Mouse (Mus musculus) kidney, embryonic 16.5 days (tissue): ENCODE data around the gene Olfr1393. TPM values are rescaled to one million over a fixed set of nuclear protein-coding genes. Genes with fewer than 3 reads are reported as not detected.

ENCODE experiments used
- ATAC-seq: fragments of 200-750 bp; cut with Nextera tagmentation; 2 replicates; pipeline ENCODE4 v1.8.0; 2017; ENCODE audit warnings: moderate TSS enrichment; ENCODE audit not compliant: low FRiP score, low TSS enrichment
- H3K27ac ChIP-seq: fragments of 300-500 bp; sonication (generic); 2 replicates; pipeline ENCODE4 v1.5.1; 2014; ENCODE audit warnings: low read length
- H3K27me3 ChIP-seq: fragments of 300-500 bp; sonication (generic); 2 replicates; pipeline ENCODE4 v1.6.1; 2014; ENCODE audit warnings: low read length, control low read depth, mixed read lengths; ENCODE audit not compliant: insufficient read depth
- H3K36me3 ChIP-seq: fragments of 300-500 bp; sonication (generic); 2 replicates; pipeline ENCODE4 v1.6.1; 2014; ENCODE audit warnings: low read length, control low read depth, mixed read lengths; ENCODE audit not compliant: insufficient read depth
- H3K4me1 ChIP-seq: fragments of 300-500 bp; sonication (generic); 2 replicates; pipeline ENCODE4 v1.6.1; 2014; ENCODE audit warnings: low read length, control low read depth, mixed read lengths; ENCODE audit not compliant: insufficient read depth
- H3K4me2 ChIP-seq: fragments of 300-500 bp; sonication (generic); replicated peaks from 2 replicates; pipeline ENCODE4 v1.6.1; 2014; ENCODE audit warnings: low read depth, low read length
- H3K4me3 ChIP-seq: fragments of 300-500 bp; sonication (generic); 2 replicates; pipeline ENCODE4 v1.5.1; 2014; ENCODE audit warnings: mild to moderate bottlenecking, low read length
- H3K9ac ChIP-seq: fragments of 300-500 bp; sonication (generic); replicated peaks from 2 replicates; pipeline ENCODE4 v1.6.1; 2014; ENCODE audit warnings: low read length
- H3K9me3 ChIP-seq: fragments of 300-500 bp; sonication (generic); 2 replicates; pipeline ENCODE4 v1.6.1; 2016; ENCODE audit warnings: low read length, control low read depth
- whole genome bisulfite sequencing: fragments of 180-500 bp; shearing (Covaris S2); extraction: QIAGEN DNeasy Blood & Tissue Kit; methylation state at CpG from one replicate; pipeline ENCODE4 v1.1.7; 2014; 5-methylcytosine and 5-hydroxymethylcytosine counted together
- polyA plus RNA-seq: library from polyadenylated mRNA; unstranded; fragments of >200 nt; fragmentation: Nextera tagmentation; extraction: Ambion mirVana; gene quantifications from 2 replicates; pipeline ENCODE4 v1.2.1, GENCODE M21; 2015

Olfr1393 gene
- polyA plus RNA-seq, 1 experiment from 2014 or later: not detected

DNA sequence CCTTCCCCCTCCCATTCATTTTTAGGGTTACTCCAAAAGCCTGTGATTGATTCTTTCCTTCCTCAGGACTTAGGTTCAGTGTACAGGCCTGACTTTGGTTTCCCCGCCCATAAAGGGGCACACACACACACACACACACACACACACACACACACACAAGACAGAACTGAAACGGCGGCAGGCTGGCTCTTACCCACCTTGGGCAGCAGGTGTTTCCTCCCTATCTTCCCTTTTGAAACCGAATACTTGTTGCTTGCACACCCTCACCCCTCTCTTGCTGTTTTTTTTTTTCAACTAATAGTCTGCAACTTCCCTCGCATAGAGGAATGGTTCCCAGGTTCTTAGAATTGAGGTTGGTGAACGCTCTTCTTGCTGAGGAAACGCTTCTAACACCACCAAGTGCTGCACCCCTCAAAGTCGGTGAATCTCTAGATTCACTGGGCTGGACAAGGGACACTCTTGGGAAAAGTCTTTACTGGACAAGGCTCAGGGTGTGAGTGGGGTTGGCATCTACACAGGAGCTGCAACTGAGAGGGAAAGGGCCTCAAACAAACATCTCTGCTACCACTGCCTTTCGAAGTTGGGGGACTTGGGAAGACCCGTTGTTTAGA, 28.2 kb upstream of the Olfr1393 start:
- ATAC-seq: no peak
- Histone ChIP-seq H3K4me3 (peak overlapping the region; percentile 78), H3K4me2 (peak overlapping the region; percentile 80), H3K27me3 (no peaks in the 10 kb centered on the region), H3K9ac (peak overlapping the region; percentile 96), H3K27ac (peak overlapping the region; percentile 97), H3K9me3 (no peaks in the 10 kb centered on the region), H3K36me3 (peaks cover 12% of the 10 kb centered on the region; the same call in 1 of the 2 replicates), H3K4me1 (peaks cover 55% of the 10 kb centered on the region)
- WGBS: 20% methylated on average over 10 of the region's 10 CpGs

DNA sequence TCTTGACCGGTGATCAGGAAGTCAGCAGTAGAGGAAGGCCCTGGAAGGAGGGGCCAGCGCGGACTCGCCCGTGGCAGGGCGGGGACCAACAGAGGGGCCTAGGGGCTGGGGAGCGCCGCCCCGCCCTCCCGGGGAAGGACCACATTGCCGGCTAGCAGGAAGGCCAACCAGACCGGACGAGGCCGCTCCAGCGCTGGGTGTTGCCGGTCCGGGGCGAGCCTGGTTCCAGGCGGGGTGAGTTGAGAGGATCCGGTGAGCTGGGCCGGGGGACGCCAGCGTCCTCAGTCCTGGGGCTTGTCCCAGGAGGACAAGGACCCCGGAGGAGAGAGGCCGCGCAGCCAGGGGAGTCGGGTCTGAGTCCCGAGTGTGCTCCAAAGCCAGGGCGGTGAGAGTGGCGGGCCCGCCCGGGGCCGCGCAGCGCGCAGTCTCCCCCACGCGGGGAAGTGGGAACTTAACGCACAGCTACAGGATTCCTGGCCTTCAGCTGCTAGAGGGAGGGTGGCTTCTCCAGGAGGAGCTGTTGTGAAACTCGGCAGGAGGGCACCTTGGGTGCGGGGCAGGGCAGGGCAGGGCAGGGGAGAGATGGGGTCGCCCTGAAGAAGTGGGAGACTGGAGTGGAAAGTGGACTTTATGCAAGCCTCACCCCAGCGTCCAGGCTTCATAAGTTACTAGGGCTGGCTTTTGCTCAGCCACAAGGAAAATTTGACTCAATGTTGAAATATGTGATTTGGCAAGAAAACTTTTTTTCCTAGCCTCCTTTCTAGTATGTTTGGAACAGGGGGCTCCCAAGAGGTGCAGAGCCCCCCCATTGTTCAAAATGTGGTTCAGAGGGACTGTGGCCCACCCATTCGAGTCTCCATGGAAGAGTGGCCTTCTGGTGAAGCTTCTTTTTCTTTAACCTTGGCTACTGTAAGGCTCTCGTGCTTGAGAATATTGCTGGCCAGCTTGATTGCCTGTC, 27.4 kb upstream of the Olfr1393 start:
- Histone ChIP-seq H3K9ac (peak overlapping the region; percentile 96), H3K27me3 (no peaks in the 10 kb centered on the region), H3K36me3 (peaks cover 14% of the 10 kb centered on the region; the same call in 1 of the 2 replicates), H3K9me3 (no peaks in the 10 kb centered on the region), H3K4me3 (peak overlapping the region; percentile 78), H3K4me2 (peak overlapping the region; percentile 80), H3K4me1 (peaks cover 47% of the 10 kb centered on the region), H3K27ac (peak overlapping the region; percentile 97)
- WGBS: 1% methylated on average over 45 of the region's 45 CpGs
- ATAC-seq: peak; percentile 98

DNA sequence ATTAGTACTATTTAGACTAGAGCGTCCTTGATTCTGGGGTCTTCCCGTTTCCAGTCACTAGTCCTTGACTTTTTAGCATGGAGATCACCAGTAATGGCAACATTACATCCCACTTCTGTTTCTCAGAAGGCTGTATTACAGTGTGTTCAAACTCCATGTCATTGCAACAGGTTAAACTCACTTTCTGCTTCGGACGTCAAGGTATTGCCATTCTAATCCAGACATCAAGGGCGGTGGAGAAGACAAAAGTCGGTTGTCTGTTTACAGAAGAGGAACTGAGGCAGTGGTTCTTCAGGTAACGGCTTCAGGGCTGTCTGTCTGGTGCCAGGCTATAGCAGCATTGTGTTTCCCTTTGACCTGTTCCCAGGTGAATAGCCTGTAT, 26.7 kb upstream of the Olfr1393 start:
- Histone ChIP-seq H3K4me3 (peak overlapping the region; percentile 78), H3K9ac (peak overlapping the region; percentile 96), H3K27ac (no peak overlapping the region), H3K4me2 (peak overlapping the region; percentile 80), H3K27me3 (no peaks in the 10 kb centered on the region), H3K4me1 (peaks cover 47% of the 10 kb centered on the region), H3K9me3 (no peaks in the 10 kb centered on the region), H3K36me3 (peaks cover 17% of the 10 kb centered on the region)
- WGBS: 54% methylated on average over 7 of the region's 7 CpGs
- no peak for ATAC-seq

GRCm38 (mm10) chr11:49252048-49252447, 26.1 kb upstream of the Olfr1393 start:
- Histone ChIP-seq H3K27ac (no peak overlapping the region), H3K27me3 (no peaks in the 10 kb centered on the region), H3K4me1 (peaks cover 43% of the 10 kb centered on the region), H3K4me3 (peak overlapping the region; percentile 78), H3K36me3 (peaks cover 23% of the 10 kb centered on the region), H3K9me3 (no peaks in the 10 kb centered on the region), H3K9ac (0 out of 2 replicates have a peak overlapping the region, but pooled peaks have one; percentile 10), H3K4me2 (peak overlapping the region; percentile 80)
- 85% methylated on average over 5 of the region's 5 CpGs for WGBS
- no peak for ATAC-seq

DNA sequence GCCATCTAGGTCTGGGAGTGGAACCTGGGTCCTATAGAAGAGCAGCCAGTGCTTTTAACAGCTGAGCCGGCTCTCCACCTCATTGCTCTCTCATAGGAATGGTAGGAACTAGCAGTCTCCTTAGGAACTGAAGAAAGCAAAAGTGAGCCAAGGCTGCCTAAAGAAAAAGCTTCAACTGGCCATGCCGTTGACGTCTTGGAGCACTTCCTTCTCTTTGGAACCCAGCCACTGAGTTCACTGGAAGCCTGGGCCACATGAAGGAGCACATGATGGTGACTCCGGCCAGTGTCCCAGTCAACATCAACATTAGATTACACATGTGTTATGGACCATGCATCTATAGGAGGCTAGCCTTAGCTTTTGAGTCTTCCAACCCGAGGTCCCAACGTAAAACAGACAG, 25.1 kb upstream of the Olfr1393 start:
- no peak overlapping the region for H3K4me2 ChIP-seq
- no peak for ATAC-seq
- H3K27ac ChIP-seq: no peak overlapping the region
- no peak overlapping the region for H3K4me3 ChIP-seq
- H3K4me1 ChIP-seq: peaks cover 36% of the 10 kb centered on the region
- H3K27me3 ChIP-seq: no peaks in the 10 kb centered on the region
- WGBS: 88% methylated on average over 6 of the region's 6 CpGs
- no peak overlapping the region for H3K9ac ChIP-seq
- H3K36me3 ChIP-seq: peaks cover 25% of the 10 kb centered on the region
- H3K9me3 ChIP-seq: no peaks in the 10 kb centered on the region

GRCm38 (mm10) chr11:49259296-49259695, 18.8 kb upstream of the Olfr1393 start:
- ATAC-seq: no peak
- Histone ChIP-seq H3K9ac (no peak overlapping the region), H3K27ac (no peak overlapping the region), H3K9me3 (no peaks in the 10 kb centered on the region), H3K4me3 (no peak overlapping the region), H3K4me2 (no peak overlapping the region), H3K27me3 (no peaks in the 10 kb centered on the region), H3K4me1 (peaks cover 7% of the 10 kb centered on the region; the same call in 1 of the 2 replicates), H3K36me3 (peaks cover 40% of the 10 kb centered on the region)
- 55% methylated on average over 2 of the region's 2 CpGs for WGBS

GRCm38 (mm10) chr11:49259829-49260228, 18.3 kb upstream of the Olfr1393 start:
- no peaks in the 10 kb centered on the region for H3K27me3 ChIP-seq
- H3K36me3 ChIP-seq: peaks cover 44% of the 10 kb centered on the region
- H3K4me3 ChIP-seq: no peak overlapping the region
- 83% methylated on average over 1 of the region's 1 CpGs for WGBS
- no peak overlapping the region for H3K4me2 ChIP-seq
- ATAC-seq: no peak
- H3K9ac ChIP-seq: no peak overlapping the region
- peaks cover 7% of the 10 kb centered on the region; the same call in 1 of the 2 replicates for H3K4me1 ChIP-seq
- H3K27ac ChIP-seq: no peak overlapping the region
- no peaks in the 10 kb centered on the region for H3K9me3 ChIP-seq

DNA sequence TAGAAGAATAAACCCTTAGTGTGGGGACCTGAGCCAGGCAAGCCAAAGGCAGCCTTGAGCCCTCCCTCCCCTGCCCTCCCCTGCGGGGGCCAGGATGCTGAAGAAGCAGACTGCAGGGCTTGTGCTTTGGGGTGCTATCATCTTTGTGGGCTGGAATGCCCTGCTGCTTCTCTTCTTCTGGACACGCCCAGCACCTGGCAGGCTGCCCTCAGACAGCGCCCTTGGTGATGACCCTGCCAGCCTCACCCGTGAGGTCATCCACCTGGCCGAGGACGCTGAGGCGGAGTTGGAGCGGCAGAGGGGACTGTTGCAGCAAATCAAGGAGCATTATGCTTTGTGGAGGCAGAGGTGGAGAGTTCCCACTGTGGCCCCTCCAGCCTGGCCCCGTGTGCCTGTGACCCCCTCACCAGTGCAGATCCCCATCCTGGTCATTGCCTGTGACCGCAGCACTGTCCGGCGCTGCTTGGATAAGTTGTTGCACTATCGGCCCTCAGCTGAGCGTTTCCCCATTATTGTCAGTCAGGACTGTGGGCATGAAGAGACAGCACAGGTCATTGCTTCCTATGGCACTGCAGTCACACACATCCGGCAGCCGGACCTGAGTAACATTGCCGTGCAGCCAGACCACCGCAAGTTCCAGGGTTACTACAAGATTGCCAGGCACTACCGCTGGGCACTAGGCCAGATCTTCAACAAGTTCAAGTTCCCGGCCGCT, 17.3 kb upstream of the Olfr1393 start:
- Histone ChIP-seq H3K9me3 (no peaks in the 10 kb centered on the region), H3K4me1 (peaks cover 7% of the 10 kb centered on the region; the same call in 1 of the 2 replicates), H3K36me3 (peaks cover 41% of the 10 kb centered on the region), H3K9ac (no peak overlapping the region), H3K27me3 (no peaks in the 10 kb centered on the region), H3K4me3 (no peak overlapping the region), H3K27ac (no peak overlapping the region), H3K4me2 (no peak overlapping the region)
- WGBS: 90% methylated on average over 21 of the region's 21 CpGs
- no peak; the same call in 1 of the 2 replicates for ATAC-seq

DNA sequence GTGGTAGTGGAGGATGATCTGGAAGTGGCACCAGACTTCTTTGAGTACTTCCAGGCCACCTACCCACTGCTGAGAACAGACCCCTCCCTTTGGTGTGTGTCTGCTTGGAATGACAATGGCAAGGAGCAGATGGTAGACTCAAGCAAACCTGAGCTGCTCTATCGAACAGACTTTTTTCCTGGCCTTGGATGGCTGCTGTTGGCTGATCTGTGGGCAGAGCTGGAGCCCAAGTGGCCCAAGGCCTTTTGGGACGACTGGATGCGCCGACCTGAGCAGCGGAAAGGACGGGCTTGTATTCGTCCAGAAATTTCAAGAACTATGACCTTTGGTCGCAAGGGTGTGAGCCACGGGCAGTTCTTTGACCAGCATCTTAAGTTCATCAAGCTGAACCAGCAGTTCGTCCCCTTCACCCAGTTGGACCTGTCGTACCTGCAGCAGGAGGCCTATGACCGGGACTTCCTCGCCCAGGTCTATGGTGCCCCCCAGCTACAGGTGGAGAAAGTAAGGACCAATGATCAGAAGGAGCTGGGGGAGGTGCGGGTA, 16.7 kb upstream of the Olfr1393 start:
- 0 out of 2 replicates have a peak, but pooled peaks have one; percentile 36 for ATAC-seq
- Histone ChIP-seq H3K27me3 (no peaks in the 10 kb centered on the region), H3K9me3 (no peaks in the 10 kb centered on the region), H3K36me3 (peaks cover 39% of the 10 kb centered on the region), H3K4me2 (no peak overlapping the region), H3K4me3 (no peak overlapping the region), H3K27ac (no peak overlapping the region), H3K9ac (no peak overlapping the region), H3K4me1 (0 out of 2 replicates have a peak, but pooled peaks cover 3% of the 10 kb centered on the region)
- WGBS: 89% methylated on average over 14 of the region's 14 CpGs
